Mouse (Mus musculus) thymus, adult 2 months (tissue): ENCODE measurements around the gene Fbxl7.

Source experiments
- CTCF ChIP-seq: fragments of 200-500 bp; IDR thresholded peaks from 2 replicates; pipeline ENCODE4 v1.5.1; 2012; ENCODE audit warnings: mild to moderate bottlenecking, control low read depth, low read length, moderate library complexity, borderline replicate concordance; ENCODE audit not compliant: control insufficient read depth, poor library complexity, insufficient read depth; ENCODE audit errors: extremely low read depth
- POLR2A ChIP-seq: fragments of 200-500 bp; IDR thresholded peaks from 2 replicates; pipeline ENCODE4 v1.6.1; 2012; ENCODE audit warnings: mild to moderate bottlenecking, low read length, control low read depth, moderate library complexity; ENCODE audit not compliant: control insufficient read depth, poor library complexity, insufficient read depth; ENCODE audit errors: extremely low read depth

GRCm38 (mm10) chr15:26849626-26850025 lies 45.8 kb downstream of the Fbxl7 start:
- TF ChIP-seq CTCF: no peak
- TF ChIP-seq POLR2A: no peak
